Mouse (Mus musculus) brain, embryonic 14.5 days (tissue): Measurements from ENCODE around the gene Rhbdl1.

ENCODE experiments used
- CTCF ChIP-seq: fragments of 200-500 bp; IDR thresholded peaks from 2 replicates; pipeline ENCODE4 v1.5.1; 2012; ENCODE audit warnings: inconsistent platforms, mild to moderate bottlenecking, moderate library complexity, borderline replicate concordance; ENCODE audit not compliant: insufficient read depth, insufficient read length; ENCODE audit errors: extremely low read depth
- POLR2A ChIP-seq: fragments of 200-500 bp; IDR thresholded peaks from 2 replicates; pipeline ENCODE4 v1.6.1; 2012; ENCODE audit warnings: mild to moderate bottlenecking, inconsistent platforms, borderline replicate concordance; ENCODE audit not compliant: poor library complexity, insufficient read depth, insufficient read length, severe bottlenecking; ENCODE audit errors: extremely low read depth

DNA sequence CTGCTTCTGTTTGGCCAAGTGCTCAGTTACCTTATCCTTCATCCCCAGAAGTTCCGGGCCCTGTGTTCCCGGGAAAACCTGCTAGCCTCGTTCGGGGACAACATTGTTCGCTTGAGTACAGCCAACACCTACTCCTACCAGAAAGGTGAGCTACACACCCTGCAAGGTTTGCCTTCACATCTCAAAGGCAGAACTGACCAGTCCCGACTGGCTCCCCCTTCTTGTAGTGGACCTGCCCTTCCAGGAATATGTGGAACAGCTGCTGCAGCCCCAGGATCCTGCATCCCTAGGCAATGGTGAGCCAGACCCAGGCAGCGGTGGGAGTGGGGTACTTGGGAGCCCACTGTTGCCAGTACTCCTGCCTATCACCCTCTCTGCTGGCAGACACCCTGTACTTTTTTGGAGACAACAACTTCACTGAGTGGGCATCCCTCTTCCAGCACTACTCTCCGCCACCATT lies 7.5 kb downstream of the Rhbdl1 start:
- no peak for TF ChIP-seq POLR2A
- TF ChIP-seq CTCF, result no peak
